Mouse (Mus musculus) forelimb bud, embryonic 11.5 days (tissue): ENCODE results near the gene Bbs9.

Source experiments
- DNase-seq: peaks from one replicate; pipeline ENCODE4 v3.0.0-alpha.2; 2012; ENCODE audit warnings: low read depth, low spot score

The Bbs9 gene

GRCm38 (mm10) chr9:22793698-22794097 lies 318.2 kb downstream of the Bbs9 start:
- no peak for DNase-seq

GRCm38 (mm10) chr9:22800675-22801074 lies 325.2 kb downstream of the Bbs9 start:
- DNase-seq = no peak

- no peak for DNase-seq
These were observed 330.5 kb downstream of the Bbs9 start for GRCm38 (mm10) chr9:22805981-22806380.

- no peak for DNase-seq
These were observed 331.0 kb downstream of the Bbs9 start for GRCm38 (mm10) chr9:22806494-22806893.

GRCm38 (mm10) chr9:22807693-22808092 lies 332.2 kb downstream of the Bbs9 start:
- no peak for DNase-seq

GRCm38 (mm10) chr9:22809621-22810126 lies 334.2 kb downstream of the Bbs9 start:
- DNase-seq = no peak

- no peak for DNase-seq
These were observed 334.9 kb downstream of the Bbs9 start for GRCm38 (mm10) chr9:22810454-22810853.

GRCm38 (mm10) chr9:22811931-22812330 lies 336.4 kb downstream of the Bbs9 start:
- no peak for DNase-seq

- DNase-seq = peak; percentile 33
These were observed 339.0 kb downstream of the Bbs9 start for GRCm38 (mm10) chr9:22814407-22815092.

GRCm38 (mm10) chr9:22815093-22815458 lies 339.6 kb downstream of the Bbs9 start:
- no peak for DNase-seq

GRCm38 (mm10) chr9:22819539-22819938 lies 344.0 kb downstream of the Bbs9 start:
- DNase-seq = no peak

GRCm38 (mm10) chr9:22820646-22821185 lies 345.2 kb downstream of the Bbs9 start:
- DNase-seq = no peak

GRCm38 (mm10) chr9:22822770-22823169 lies 347.3 kb downstream of the Bbs9 start:
- DNase-seq = no peak

GRCm38 (mm10) chr9:22823856-22824255 lies 348.3 kb downstream of the Bbs9 start:
- DNase-seq = no peak

- DNase-seq = no peak
These were observed 349.4 kb downstream of the Bbs9 start for GRCm38 (mm10) chr9:22824910-22825309.

- no peak for DNase-seq
These were observed 351.1 kb downstream of the Bbs9 start for GRCm38 (mm10) chr9:22826571-22826990.

GRCm38 (mm10) chr9:22827176-22827770 lies 351.8 kb downstream of the Bbs9 start:
- DNase-seq = no peak

GRCm38 (mm10) chr9:22829212-22829960 lies 353.9 kb downstream of the Bbs9 start:
- DNase-seq = no peak

GRCm38 (mm10) chr9:22834994-22835512 lies 359.5 kb downstream of the Bbs9 start:
- DNase-seq = no peak

GRCm38 (mm10) chr9:22837000-22837399 lies 361.5 kb downstream of the Bbs9 start:
- no peak for DNase-seq

GRCm38 (mm10) chr9:22837702-22838210 lies 362.2 kb downstream of the Bbs9 start:
- DNase-seq = no peak

- DNase-seq = no peak
These were observed 370.5 kb downstream of the Bbs9 start for GRCm38 (mm10) chr9:22846048-22846447.
